Mouse (Mus musculus): ENCODE measurements around the gene Gtpbp2. TPM values are rescaled to one million over a fixed set of nuclear protein-coding genes. Genes with fewer than 3 reads are reported as not detected.

Gtpbp2 gene
- polyA plus RNA-seq, 1 experiment = 168 TPM

GRCm38 (mm10) chr17:46152847-46153782 is 7.7 kb upstream of the Gtpbp2 start, which contains the start of gene Mad2l1bp:
TSS of gene Mad2l1bp (minus strand) at chr17:46153553.
- DNase-seq (ENCODE audit: extremely low spot score in 1 of 2, low spot score in 1 of 2) = peak; percentile 87 to 94

- no peak for DNase-seq (ENCODE audit: extremely low spot score in 1 of 2, low spot score in 1 of 2)
Observed at GRCm38 (mm10) chr17:46154336-46154735, 6.5 kb upstream of the Gtpbp2 start.

DNA sequence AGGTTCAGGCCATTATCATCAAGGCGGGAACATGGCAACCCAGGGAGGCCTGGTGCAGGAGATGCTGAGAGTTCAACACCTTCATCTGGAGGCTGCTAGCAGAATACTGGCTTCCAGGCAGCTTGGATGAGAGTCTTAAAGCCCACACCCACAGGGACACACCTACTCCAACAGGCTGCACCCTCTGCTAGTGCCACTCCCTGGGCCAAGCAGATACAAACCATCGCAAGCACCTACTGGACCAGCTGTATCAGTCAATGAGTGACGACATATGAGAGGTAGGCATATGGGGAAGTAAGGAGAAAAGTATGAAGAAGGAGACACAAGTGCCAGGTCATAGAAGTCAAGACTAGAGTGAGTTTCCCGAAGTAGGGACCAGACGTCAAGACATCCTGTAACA is 4.2 kb upstream of the Gtpbp2 start:
- no peak for DNase-seq (ENCODE audit: extremely low spot score in 1 of 2, low spot score in 1 of 2)

DNA sequence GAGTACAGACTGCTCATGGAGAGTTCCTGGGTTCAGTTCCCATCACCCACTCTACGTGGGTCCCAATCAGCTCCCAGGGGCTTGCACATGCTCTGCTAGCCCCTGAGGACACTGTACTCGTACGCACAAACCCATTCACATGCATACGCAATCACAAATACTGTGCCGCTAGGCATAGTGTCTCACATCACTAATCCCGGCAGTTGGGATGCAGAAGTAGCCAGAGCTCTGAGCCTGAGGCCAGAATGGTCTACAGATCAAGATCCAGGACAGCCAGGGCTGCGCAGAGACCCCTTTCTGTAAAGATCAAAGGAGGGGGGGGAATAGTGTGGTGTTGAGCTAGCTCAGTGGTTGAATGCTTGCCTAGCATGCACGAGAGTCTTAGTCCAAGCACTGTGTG is 3.7 kb upstream of the Gtpbp2 start:
- no peak for DNase-seq (ENCODE audit: extremely low spot score in 1 of 2, low spot score in 1 of 2)

DNA sequence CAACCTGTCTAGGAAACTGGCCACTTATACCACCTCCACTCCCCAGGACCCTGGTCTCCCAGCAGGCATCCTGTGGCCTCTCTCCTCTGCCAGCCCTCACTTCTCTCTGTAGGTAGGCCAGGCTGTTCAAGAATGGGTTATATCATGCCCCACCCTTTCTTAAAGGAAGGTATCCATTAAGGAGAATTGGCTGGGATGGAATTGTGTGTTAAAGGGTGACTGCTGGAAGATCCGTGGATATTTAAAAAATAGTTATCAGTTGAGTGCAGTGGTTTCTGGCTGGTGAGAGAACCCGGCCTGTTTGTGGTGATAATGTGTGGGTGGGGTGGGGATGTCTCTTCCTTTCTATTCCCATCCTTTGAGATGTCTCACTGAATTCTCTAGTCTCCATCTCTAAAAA is 1.6 kb upstream of the Gtpbp2 start:
- DNase-seq (ENCODE audit: extremely low spot score in 1 of 2, low spot score in 1 of 2) = peak in 1 of 2 experiments; percentile 15

GRCm38 (mm10) chr17:46160090-46160662 is 656 bp upstream of the Gtpbp2 start:
- peak; percentile 82 to 91 for DNase-seq (ENCODE audit: extremely low spot score in 1 of 2, low spot score in 1 of 2)

GRCm38 (mm10) chr17:46161179-46161578 is 347 bp downstream of the Gtpbp2 start:
- DNase-seq (ENCODE audit: extremely low spot score in 1 of 2, low spot score in 1 of 2) = peak in 1 of 2 experiments; percentile 30

DNA sequence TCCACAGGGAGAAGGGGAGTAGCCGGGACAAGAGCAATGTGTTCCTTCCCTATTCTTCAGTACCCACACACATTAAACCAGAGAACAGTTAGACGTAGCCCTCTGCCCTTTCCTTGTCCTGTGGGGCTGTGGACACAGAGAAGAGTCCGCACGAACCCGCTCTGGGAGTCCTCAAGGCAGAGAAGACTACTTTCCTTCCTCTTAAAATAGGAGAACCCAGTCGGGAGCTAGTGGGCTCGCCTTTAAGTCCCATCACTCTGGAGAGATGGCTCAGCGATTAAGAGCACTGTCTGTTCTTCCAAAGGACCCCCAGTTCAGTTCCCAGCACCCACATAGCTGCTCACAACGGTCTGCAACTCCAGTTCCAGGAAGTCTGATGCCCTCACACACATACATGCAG is 878 bp downstream of the Gtpbp2 start:
- no peak for DNase-seq (ENCODE audit: extremely low spot score in 1 of 2, low spot score in 1 of 2)

DNA sequence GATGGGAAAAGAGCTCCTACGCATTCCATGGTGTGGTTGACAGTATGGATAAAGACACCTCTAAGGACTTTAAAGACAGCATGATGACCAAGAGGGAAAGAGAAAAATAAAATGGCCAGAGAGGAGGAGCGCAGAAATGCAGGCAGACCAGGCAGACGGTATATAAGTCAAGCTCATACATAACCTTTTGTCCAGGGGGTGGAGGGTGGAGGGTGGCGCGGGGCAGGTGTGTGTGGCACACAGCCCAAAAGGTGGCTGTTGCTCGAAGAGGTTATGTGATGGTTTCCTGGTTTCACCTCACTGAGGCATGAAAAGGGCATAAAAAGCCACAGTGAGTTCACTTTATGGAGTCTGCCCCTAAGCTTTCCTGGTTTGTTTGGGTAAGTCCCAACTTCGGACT is 1.7 kb downstream of the Gtpbp2 start:
- no peak for DNase-seq (ENCODE audit: extremely low spot score in 1 of 2, low spot score in 1 of 2)

GRCm38 (mm10) chr17:46162951-46163421 is 2.2 kb downstream of the Gtpbp2 start:
- DNase-seq (ENCODE audit: extremely low spot score in 1 of 2, low spot score in 1 of 2) = no peak

GRCm38 (mm10) chr17:46164301-46164700 is 3.5 kb downstream of the Gtpbp2 start:
- DNase-seq (ENCODE audit: extremely low spot score in 1 of 2, low spot score in 1 of 2) = no peak

DNA sequence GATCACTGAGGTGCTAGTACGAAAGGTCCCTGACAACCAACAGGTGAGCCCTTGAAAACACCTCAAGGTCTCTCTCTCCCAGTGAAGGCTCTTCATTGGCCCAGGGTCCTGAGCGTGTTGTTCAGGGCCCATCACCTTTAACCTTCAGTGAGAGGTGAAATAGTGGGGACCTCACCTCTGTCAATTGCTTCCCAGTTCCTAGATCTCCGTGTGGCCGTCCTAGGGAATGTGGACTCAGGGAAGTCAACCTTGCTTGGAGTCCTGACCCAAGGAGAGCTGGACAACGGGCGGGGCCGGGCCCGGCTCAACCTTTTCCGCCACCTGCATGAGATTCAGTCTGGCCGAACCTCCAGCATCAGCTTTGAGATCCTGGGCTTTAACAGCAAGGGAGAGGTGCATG is 4.0 kb downstream of the Gtpbp2 start:
- DNase-seq (ENCODE audit: extremely low spot score in 1 of 2, low spot score in 1 of 2) = no peak

DNA sequence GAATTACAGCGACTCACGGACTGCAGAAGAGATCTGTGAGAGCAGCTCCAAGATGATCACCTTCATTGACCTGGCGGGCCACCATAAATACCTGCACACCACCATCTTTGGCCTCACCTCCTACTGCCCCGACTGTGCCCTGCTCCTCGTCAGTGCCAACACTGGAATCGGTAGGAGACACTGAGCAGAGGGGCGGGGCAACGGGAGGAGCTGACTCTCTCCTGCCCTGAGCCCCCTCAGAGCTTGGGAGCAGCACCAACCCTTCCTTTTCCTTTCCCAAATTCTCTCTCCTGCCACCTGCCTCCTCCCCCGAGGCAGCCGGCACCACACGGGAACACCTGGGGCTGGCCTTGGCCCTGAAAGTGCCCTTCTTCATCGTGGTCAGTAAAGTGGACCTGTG is 4.6 kb downstream of the Gtpbp2 start:
- DNase-seq (ENCODE audit: extremely low spot score in 1 of 2, low spot score in 1 of 2) = no peak

DNA sequence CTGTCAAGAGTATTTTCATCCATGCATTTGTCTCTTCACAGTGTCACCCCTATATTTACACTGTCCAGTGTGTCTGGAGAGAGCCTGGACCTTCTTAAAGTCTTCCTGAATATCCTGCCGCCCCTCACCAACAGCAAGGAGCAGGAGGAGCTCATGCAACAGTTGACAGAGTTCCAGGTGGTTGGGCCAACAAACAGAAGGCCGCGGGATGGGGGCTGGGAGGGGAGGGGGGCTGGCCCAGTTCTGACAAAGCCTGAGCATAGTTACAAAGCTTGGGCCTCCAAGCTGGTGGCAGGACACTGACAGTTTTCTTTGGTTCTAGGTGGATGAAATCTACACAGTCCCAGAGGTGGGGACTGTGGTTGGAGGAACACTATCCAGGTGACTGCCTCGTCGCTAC is 5.4 kb downstream of the Gtpbp2 start:
- DNase-seq (ENCODE audit: extremely low spot score in 1 of 2, low spot score in 1 of 2) = no peak

GRCm38 (mm10) chr17:46167014-46167413 is 6.2 kb downstream of the Gtpbp2 start:
- DNase-seq (ENCODE audit: extremely low spot score in 1 of 2, low spot score in 1 of 2) = peak in 1 of 2 experiments; percentile 15

DNA sequence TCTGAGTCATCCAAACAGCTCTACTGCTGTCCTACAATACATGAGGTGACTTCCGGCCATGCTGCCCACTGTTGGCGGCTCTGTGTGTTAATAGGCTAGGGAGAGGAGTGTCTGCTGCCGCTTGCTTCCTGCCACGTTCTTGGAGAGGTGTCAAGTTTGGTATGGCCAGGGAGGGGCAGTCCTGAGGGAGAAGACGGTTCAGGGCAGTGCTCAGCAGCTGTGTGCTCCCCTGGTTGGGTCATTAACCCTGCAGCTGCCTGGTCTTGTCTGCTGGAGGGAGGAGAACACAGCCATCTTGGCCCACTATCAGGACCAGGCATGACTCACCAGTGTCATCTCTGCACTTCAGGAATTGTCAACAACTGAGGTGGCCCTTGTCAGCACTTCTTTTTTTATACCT is 7.5 kb downstream of the Gtpbp2 start:
- no peak for DNase-seq (ENCODE audit: extremely low spot score in 1 of 2, low spot score in 1 of 2)

DNA sequence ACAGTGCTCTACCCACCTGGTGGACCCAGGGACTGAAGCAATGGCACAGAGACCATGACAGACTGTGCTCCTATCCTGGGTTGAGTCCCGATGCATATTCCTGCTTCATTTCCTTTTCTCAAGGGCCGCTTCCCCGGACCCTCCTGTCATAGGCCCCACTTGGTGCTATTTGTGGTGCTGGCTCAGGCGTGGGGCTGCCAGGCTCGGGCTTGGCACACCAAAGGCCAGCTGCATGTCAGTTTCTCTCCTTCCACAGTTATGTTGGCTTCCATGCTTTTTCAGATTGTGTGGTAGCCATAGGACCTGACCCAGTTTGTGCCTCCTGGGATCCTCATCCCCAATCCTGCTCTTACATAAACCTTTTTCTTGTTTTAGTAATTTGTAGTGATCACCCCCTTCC is 7.9 kb downstream of the Gtpbp2 start:
- DNase-seq (ENCODE audit: extremely low spot score in 1 of 2, low spot score in 1 of 2) = no peak

DNA sequence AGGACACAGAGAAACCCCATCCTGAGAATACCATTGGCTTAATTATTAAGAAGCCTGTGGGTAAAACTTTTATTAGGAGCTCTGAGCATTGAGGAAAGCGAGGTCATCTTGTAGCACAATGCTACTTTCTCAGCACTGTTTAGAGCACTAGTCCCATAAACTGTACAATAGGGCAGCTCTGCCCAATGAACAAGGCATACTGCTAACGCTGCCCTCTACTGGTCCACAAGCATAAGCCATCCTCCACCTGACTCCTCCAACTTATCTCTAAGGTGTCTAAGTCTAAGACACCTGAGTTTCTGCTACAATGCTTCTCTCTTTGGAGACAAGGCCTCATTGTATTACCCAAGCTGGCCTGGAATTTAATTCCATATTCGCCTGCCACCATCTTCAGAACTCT is 9.7 kb downstream of the Gtpbp2 start:
- peak in 1 of 2 experiments; percentile 55 for DNase-seq (ENCODE audit: extremely low spot score in 1 of 2, low spot score in 1 of 2)

GRCm38 (mm10) chr17:46182273-46182672 is 21.4 kb downstream of the Gtpbp2 start:
- no peak for DNase-seq (ENCODE audit: extremely low spot score in 1 of 2, low spot score in 1 of 2)

DNA sequence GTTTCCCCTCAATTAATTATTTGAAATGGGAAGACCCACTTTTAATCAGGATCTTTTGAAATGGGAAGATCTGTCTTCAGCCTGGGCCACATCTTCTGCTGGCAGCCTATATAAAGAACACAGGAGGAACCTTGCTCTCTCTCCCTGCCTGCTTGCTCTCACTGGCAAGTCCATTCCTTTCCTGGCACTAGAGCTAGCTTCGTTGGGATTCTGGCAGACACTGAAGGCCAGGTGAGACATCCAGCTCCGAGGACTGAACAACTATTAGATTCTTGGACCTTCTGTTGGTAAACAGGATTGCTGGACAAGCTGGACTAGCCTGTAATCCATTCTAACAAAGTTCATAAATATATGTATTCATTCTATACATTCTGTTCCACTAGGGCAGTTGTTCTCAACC is 28.0 kb downstream of the Gtpbp2 start:
- no peak for DNase-seq (ENCODE audit: extremely low spot score in 1 of 2, low spot score in 1 of 2)

DNA sequence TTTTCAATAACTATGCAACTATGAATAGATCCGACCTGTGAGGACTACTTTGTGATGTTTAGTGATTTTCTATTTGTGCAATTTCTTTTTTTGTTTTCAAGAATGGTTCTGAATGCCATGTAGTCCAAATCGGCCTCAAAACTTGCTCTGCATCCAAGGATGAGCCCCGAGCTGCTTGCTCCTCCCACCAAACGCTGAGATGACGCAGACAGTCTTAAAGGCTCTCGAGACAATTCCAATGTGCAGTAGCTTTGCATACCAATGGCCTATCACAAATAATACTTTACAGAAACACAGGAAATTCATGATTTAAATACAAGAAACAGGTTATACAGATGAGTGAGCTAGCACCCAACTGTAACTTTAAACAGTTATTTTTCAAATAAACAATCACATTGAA is 40.3 kb downstream of the Gtpbp2 start:
- peak in 1 of 2 experiments; percentile 5 for DNase-seq (ENCODE audit: extremely low spot score in 1 of 2, low spot score in 1 of 2)
